Mouse (Mus musculus): ENCODE results near the gene Olfr49.

DNA sequence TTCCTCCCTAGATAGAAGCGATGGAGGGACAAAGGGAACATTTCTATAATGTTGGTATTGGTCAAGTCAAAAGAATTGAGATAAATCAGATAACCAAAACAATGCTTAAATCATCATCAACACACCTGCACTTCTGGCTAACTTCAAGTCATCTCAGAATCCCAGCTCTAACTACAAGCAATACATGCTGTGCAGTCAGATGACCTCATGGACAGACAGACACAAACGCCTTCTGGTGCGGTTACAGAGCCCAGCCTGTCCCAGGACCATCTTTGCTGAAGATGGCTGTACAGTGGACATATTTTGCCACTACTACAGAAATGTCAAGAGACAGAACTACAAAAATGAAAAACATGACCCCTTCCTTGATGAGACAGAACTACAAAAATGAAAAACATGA is 14.3 kb downstream of the Olfr49 start:
- TF ChIP-seq CTCF (IDR thresholded peaks at IDR 0.05; ENCODE audit: low read depth) (no peak), EP300 (optimal IDR thresholded peaks at IDR 0.05) (no peak)

All from stomach, postnatal 0 days (tissue).